ENCODE assay signal across 11 mouse cellular contexts in genomic region chr5:125125219-125125618, GRCm38 (mm10). TPM values are rescaled to one million over a fixed set of nuclear protein-coding genes. Genes with fewer than 3 reads are reported as not detected.
DNase-seq lines count a peak whose midpoint lies in the region; ATAC-seq lines count a peak whose summit lies in the region.
"Had no signal": no experiment of that assay in that cellular context is flagged by ENCODE, and none has a peak within 500 bp of the region (broad histone marks: within the 10 kb centered on the region; RNA-seq: fewer than 3 reads in every experiment).

No protein-coding gene starts in this region.

- no peak overlapping the region for H3K4me3 ChIP-seq in hindbrain, embryonic 12.5 days
- no peak overlapping the region for H3K4me3 ChIP-seq in hindbrain, embryonic 11.5 days (ENCODE audit: low read depth, low read length)
- no peak overlapping the region for H3K4me3 ChIP-seq in midbrain, embryonic 13.5 days (replicated peaks)
- no peak overlapping the region for H3K4me3 ChIP-seq in midbrain, embryonic 14.5 days (replicated peaks; ENCODE audit: low read depth, low read length)
- H3K4me3 ChIP-seq in neural tube, embryonic 15.5 days (replicated peaks) = no peak overlapping the region
- H3K4me3 ChIP-seq: embryonic facial prominence, embryonic 12.5 days; liver, embryonic 13.5 days had no signal

- H3K9ac ChIP-seq in hindbrain, embryonic 12.5 days = no peak overlapping the region
- no peak overlapping the region for H3K9ac ChIP-seq in hindbrain, embryonic 11.5 days (ENCODE audit: low read depth, low read length)
- H3K9ac ChIP-seq in midbrain, embryonic 13.5 days (replicated peaks) = 0 out of 2 replicates have a peak overlapping the region, but pooled peaks have one; percentile 16
- H3K9ac ChIP-seq in midbrain, embryonic 14.5 days (replicated peaks; ENCODE audit: low read length) = no peak overlapping the region
- H3K9ac ChIP-seq in neural tube, embryonic 15.5 days (replicated peaks) = peak overlapping the region; percentile 10; the same call in 1 of the 2 replicates
- H3K9ac ChIP-seq: embryonic facial prominence, embryonic 12.5 days; liver, embryonic 13.5 days had no signal

- H3K36me3 ChIP-seq in hindbrain, embryonic 12.5 days = no peaks in the 10 kb centered on the region
- no peaks in the 10 kb centered on the region for H3K36me3 ChIP-seq in hindbrain, embryonic 11.5 days (ENCODE audit: control insufficient read depth, insufficient read depth, low read length)
- peaks cover 8% of the 10 kb centered on the region for H3K36me3 ChIP-seq in midbrain, embryonic 13.5 days
- H3K36me3 ChIP-seq in midbrain, embryonic 14.5 days (ENCODE audit: control insufficient read depth, insufficient read depth, low read length) = no peaks in the 10 kb centered on the region
- H3K36me3 ChIP-seq in neural tube, embryonic 15.5 days = peaks cover 2% of the 10 kb centered on the region; the same call in 1 of the 2 replicates
- H3K36me3 ChIP-seq: liver, embryonic 13.5 days had no signal

- ATAC-seq in hindbrain, embryonic 12.5 days (ENCODE audit: low FRiP score) = no peak
- ATAC-seq in hindbrain, embryonic 11.5 days (ENCODE audit: low FRiP score) = no peak
- no peak for ATAC-seq in midbrain, embryonic 13.5 days
- no peak for ATAC-seq in midbrain, embryonic 14.5 days (ENCODE audit: low FRiP score, low TSS enrichment)
- ATAC-seq in neural tube, embryonic 15.5 days (ENCODE audit: low FRiP score) = no peak

- no peaks in the 10 kb centered on the region for H3K27me3 ChIP-seq in hindbrain, embryonic 12.5 days
- no peaks in the 10 kb centered on the region for H3K27me3 ChIP-seq in hindbrain, embryonic 11.5 days (ENCODE audit: control insufficient read depth, insufficient read depth, low read length)
- no peaks in the 10 kb centered on the region for H3K27me3 ChIP-seq in midbrain, embryonic 13.5 days
- no peaks in the 10 kb centered on the region for H3K27me3 ChIP-seq in midbrain, embryonic 14.5 days (ENCODE audit: control insufficient read depth, insufficient read depth, low read length)
- H3K27me3 ChIP-seq in neural tube, embryonic 15.5 days (replicated peaks) = no peaks in the 10 kb centered on the region
- H3K27me3 ChIP-seq: embryonic facial prominence, embryonic 12.5 days; liver, embryonic 13.5 days had no signal

- H3K4me1 ChIP-seq in hindbrain, embryonic 12.5 days = peaks cover 77% of the 10 kb centered on the region
- peaks cover 10% of the 10 kb centered on the region; the same call in 1 of the 2 replicates for H3K4me1 ChIP-seq in hindbrain, embryonic 11.5 days (replicated peaks; ENCODE audit: control insufficient read depth, insufficient read depth, low read length)
- H3K4me1 ChIP-seq in midbrain, embryonic 13.5 days (replicated peaks) = peaks cover 76% of the 10 kb centered on the region
- peaks cover 19% of the 10 kb centered on the region for H3K4me1 ChIP-seq in midbrain, embryonic 14.5 days (ENCODE audit: control insufficient read depth, insufficient read depth, low read length)
- H3K4me1 ChIP-seq in neural tube, embryonic 15.5 days = peaks cover 84% of the 10 kb centered on the region

- H3K27ac ChIP-seq in hindbrain, embryonic 12.5 days = peak overlapping the region; percentile 48
- no peak overlapping the region for H3K27ac ChIP-seq in hindbrain, embryonic 11.5 days (ENCODE audit: low read depth, low read length)
- peak overlapping the region; percentile 8 for H3K27ac ChIP-seq in midbrain, embryonic 13.5 days
- H3K27ac ChIP-seq in midbrain, embryonic 14.5 days (replicated peaks; ENCODE audit: low read depth, low read length) = no peak overlapping the region
- H3K27ac ChIP-seq in neural tube, embryonic 15.5 days (replicated peaks) = peak overlapping the region; percentile 24; the same call in 1 of the 2 replicates
- H3K27ac ChIP-seq: embryonic facial prominence, embryonic 12.5 days; liver, embryonic 13.5 days had no signal

- no peaks in the 10 kb centered on the region for H3K9me3 ChIP-seq in hindbrain, embryonic 12.5 days (replicated peaks)
- H3K9me3 ChIP-seq in hindbrain, embryonic 11.5 days (ENCODE audit: control insufficient read depth, low read length) = no peaks in the 10 kb centered on the region
- no peaks in the 10 kb centered on the region for H3K9me3 ChIP-seq in midbrain, embryonic 13.5 days
- H3K9me3 ChIP-seq in midbrain, embryonic 14.5 days (ENCODE audit: control insufficient read depth, low read length) = no peaks in the 10 kb centered on the region
- H3K9me3 ChIP-seq in neural tube, embryonic 15.5 days (replicated peaks) = no peaks in the 10 kb centered on the region
- H3K9me3 ChIP-seq: liver, embryonic 13.5 days had no signal

- WGBS in hindbrain, embryonic 12.5 days = 81% methylated on average over 3 of the region's 3 CpGs
- WGBS in hindbrain, embryonic 11.5 days = 82% methylated on average over 3 of the region's 3 CpGs
- WGBS in midbrain, embryonic 13.5 days = 91% methylated on average over 3 of the region's 3 CpGs
- 82% methylated on average over 3 of the region's 3 CpGs for WGBS in midbrain, embryonic 14.5 days
- WGBS in neural tube, embryonic 15.5 days = 75% methylated on average over 3 of the region's 3 CpGs

- peak; percentile 59 to 71 for DNase-seq in adrenal gland, adult (ENCODE audit: inconsistent age in 2 of 2, low spot score in 1 of 2)
- no peak for DNase-seq in adrenal gland, adult 8-10 months
- no peak for DNase-seq in hindbrain, embryonic 11.5 days (ENCODE audit: low spot score)
- DNase-seq in midbrain, embryonic 14.5 days = no peak
- DNase-seq in thymus, postnatal 0 days (ENCODE audit: low spot score) = no peak
- DNase-seq: cerebellum, adult 11 months; liver, embryonic 13.5 days had no signal

- no peak overlapping the region for H3K4me2 ChIP-seq in hindbrain, embryonic 12.5 days (replicated peaks)
- no peak overlapping the region for H3K4me2 ChIP-seq in hindbrain, embryonic 11.5 days (replicated peaks; ENCODE audit: low read depth, low read length)
- H3K4me2 ChIP-seq in midbrain, embryonic 13.5 days (replicated peaks) = no peak overlapping the region
- H3K4me2 ChIP-seq in midbrain, embryonic 14.5 days (ENCODE audit: low read length) = no peak overlapping the region
- no peak overlapping the region for H3K4me2 ChIP-seq in neural tube, embryonic 15.5 days
- H3K4me2 ChIP-seq: embryonic facial prominence, embryonic 12.5 days; liver, embryonic 13.5 days had no signal

RNA-seq across cellular contexts. Expression of gene Ncor2, which starts 53.8 kb away (rescaled TPM):
- total RNA-seq in adrenal gland, adult 8-10 months (2022) = 100 to 1,000 TPM; 188 to 380 (median 257) TPM
- polyA plus RNA-seq in hindbrain, embryonic 12.5 days (2016; fragmentation: Nextera tagmentation; extraction: Ambion mirVana) = 30.2 and 31.0 TPM in 2 replicates
- polyA plus RNA-seq in hindbrain, embryonic 11.5 days (2014; fragmentation: Nextera tagmentation; extraction: Ambion mirVana) = 14.5 and 21.2 TPM in 2 replicates
- 20.2 and 22.6 TPM in 2 replicates for polyA plus RNA-seq in midbrain, embryonic 13.5 days (2015; fragmentation: Nextera tagmentation; extraction: Ambion mirVana)
- 23.7 and 24.0 TPM in 2 replicates for polyA plus RNA-seq in midbrain, embryonic 14.5 days (2014; fragmentation: Nextera tagmentation; extraction: Ambion mirVana)
- 24.2 and 28.5 TPM in 2 replicates for polyA plus RNA-seq in neural tube, embryonic 15.5 days (2015; fragmentation: Nextera tagmentation; extraction: Ambion mirVana)
- polyA plus RNA-seq in thymus, postnatal 0 days (2015; fragmentation: Nextera tagmentation; extraction: Ambion mirVana) = 14.3 and 19.8 TPM in 2 replicates

Comparison
In these comparisons a context has a peak if more than half of its experiments do, and no peak if none do; other contexts are left out.
1. DNase-seq: peak in adrenal gland, adult (2 of 2); none in adrenal gland, adult 8-10 months (single experiment), hindbrain, embryonic 11.5 days (single experiment), midbrain, embryonic 14.5 days (single experiment) and thymus, postnatal 0 days (single experiment).
2. H3K27ac ChIP-seq: peak in hindbrain, embryonic 12.5 days (single experiment), midbrain, embryonic 13.5 days (single experiment) and neural tube, embryonic 15.5 days (single experiment); none in hindbrain, embryonic 11.5 days (single experiment) and midbrain, embryonic 14.5 days (single experiment).
3. H3K9ac ChIP-seq: peak in midbrain, embryonic 13.5 days (single experiment) and neural tube, embryonic 15.5 days (single experiment); none in hindbrain, embryonic 12.5 days (single experiment), hindbrain, embryonic 11.5 days (single experiment) and midbrain, embryonic 14.5 days (single experiment).